Mouse (Mus musculus): ENCODE data around the gene Rnf145. TPM values are rescaled to one million over a fixed set of nuclear protein-coding genes. Genes with fewer than 3 reads are reported as not detected.
A peak's percentile ranks its signal among the peaks of the same experiment; 100 is the strongest.

Gene Rnf145
- polyA plus RNA-seq, 1 experiment from 2014 or later, result 53.5 TPM

DNA sequence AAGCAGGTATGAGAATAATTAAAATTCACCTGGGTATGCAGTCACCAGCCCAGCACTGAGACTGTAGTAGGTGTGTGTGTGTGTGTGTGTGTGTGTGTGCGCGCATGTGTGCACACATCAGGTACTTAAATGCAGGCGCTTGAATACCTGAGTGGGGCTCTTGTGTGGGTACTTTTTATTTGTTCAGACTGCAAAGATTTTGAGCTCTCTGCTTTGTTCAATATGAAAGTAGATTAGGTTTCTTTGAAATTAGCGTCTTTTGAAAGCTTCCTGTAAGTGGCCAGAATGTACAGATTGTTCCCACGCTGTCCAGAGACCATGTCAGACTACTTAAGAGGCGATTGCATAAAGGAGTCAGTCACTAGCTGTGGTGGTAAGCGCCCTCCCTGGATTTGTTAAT lies 18.6 kb downstream of the Rnf145 start:
- WGBS (ENCODE audit: insufficient replicate concordance), result 94% methylated on average over 7 of the region's 7 CpGs
- Histone ChIP-seq H3K36me3 (replicated peaks) (peaks cover 95% of the 10 kb centered on the region), H3K4me2 (no peak overlapping the region), H3K9ac (no peak overlapping the region), H3K4me1 (replicated peaks) (peaks cover 60% of the 10 kb centered on the region), H3K27ac (replicated peaks) (no peak overlapping the region), H3K4me3 (replicated peaks) (no peak overlapping the region), H3K27me3 (no peaks in the 10 kb centered on the region), H3K9me3 (replicated peaks) (no peaks in the 10 kb centered on the region)
- no peak for ATAC-seq (ENCODE audit: insufficient read depth)

DNA sequence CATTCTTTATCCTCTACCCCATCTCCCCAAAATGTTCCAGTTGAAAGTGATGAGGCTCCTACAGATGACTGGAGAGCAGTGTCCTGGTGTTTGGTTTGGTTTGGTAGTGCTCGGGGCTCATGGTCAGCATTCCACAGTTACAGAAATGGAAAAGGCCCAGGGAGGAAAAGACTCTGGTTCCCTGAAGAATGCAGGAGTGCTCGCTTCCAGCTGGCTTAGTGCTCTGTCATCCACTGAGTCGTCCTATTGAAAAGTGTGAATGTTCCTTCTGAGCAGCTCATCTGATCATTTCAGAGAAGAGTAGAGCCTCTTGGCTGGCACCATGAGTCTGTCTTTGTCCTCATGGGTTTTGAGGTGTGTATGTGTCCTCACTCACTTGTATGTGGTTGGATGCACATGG lies 19.3 kb downstream of the Rnf145 start:
- no peak overlapping the region for H3K9ac ChIP-seq
- no peak overlapping the region for H3K4me3 ChIP-seq (replicated peaks)
- WGBS (ENCODE audit: insufficient replicate concordance), result 85% methylated on average over 3 of the region's 3 CpGs
- peaks cover 54% of the 10 kb centered on the region for H3K4me1 ChIP-seq (replicated peaks)
- no peak overlapping the region for H3K4me2 ChIP-seq
- no peaks in the 10 kb centered on the region for H3K9me3 ChIP-seq (replicated peaks)
- peaks cover 95% of the 10 kb centered on the region for H3K36me3 ChIP-seq (replicated peaks)
- H3K27me3 ChIP-seq, result no peaks in the 10 kb centered on the region
- no peak overlapping the region for H3K27ac ChIP-seq (replicated peaks)
- no peak for ATAC-seq (ENCODE audit: insufficient read depth)

- Histone ChIP-seq H3K4me3 (replicated peaks) (no peak overlapping the region), H3K9ac (no peak overlapping the region), H3K4me2 (no peak overlapping the region), H3K27me3 (no peaks in the 10 kb centered on the region), H3K27ac (replicated peaks) (peak overlapping the region; percentile 45; the same call in 1 of the 2 replicates), H3K9me3 (replicated peaks) (no peaks in the 10 kb centered on the region), H3K4me1 (replicated peaks) (peaks cover 49% of the 10 kb centered on the region), H3K36me3 (replicated peaks) (peaks cover 95% of the 10 kb centered on the region)
- 87% methylated on average over 10 of the region's 10 CpGs for WGBS (ENCODE audit: insufficient replicate concordance)
- ATAC-seq (ENCODE audit: insufficient read depth), result no peak
Measured at GRCm38 (mm10) chr11:44538501-44539290, 19.9 kb downstream of the Rnf145 start.

DNA sequence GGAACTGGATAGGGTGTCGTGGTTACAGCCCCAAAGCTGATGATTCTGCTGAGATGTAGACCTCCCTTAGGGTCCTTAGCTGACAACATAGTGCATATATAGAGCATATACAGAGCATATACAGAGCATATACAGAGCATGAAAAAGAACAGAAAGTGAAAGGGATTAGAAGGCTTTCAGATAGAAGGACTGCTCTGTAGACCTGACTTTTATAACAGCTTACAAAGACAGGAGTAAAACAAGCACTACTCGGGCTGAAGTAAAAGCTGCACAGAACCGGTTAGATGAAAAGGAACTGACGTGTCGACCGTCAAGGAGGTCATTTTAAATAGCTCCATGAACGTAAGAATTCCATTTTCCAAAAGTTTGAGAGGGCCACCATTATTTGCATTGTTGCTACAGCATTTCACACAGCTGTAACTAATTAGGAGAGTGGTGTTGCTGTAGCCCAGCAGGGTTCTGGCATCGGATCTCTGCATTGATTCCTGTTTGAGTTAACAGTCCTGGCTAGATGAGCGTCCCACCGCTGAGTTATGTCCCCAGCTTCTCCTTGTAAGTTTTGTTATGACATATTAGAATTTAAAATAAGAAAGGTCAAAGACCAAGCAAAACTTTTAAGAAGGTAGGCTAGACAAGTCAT lies 20.6 kb downstream of the Rnf145 start:
- Histone ChIP-seq H3K27me3 (no peaks in the 10 kb centered on the region), H3K4me2 (no peak overlapping the region), H3K27ac (replicated peaks) (peak overlapping the region; percentile 45; the same call in 1 of the 2 replicates), H3K4me3 (replicated peaks) (no peak overlapping the region), H3K4me1 (replicated peaks) (peaks cover 49% of the 10 kb centered on the region), H3K9ac (no peak overlapping the region), H3K9me3 (replicated peaks) (no peaks in the 10 kb centered on the region), H3K36me3 (replicated peaks) (peaks cover 95% of the 10 kb centered on the region)
- WGBS (ENCODE audit: insufficient replicate concordance), result 89% methylated on average over 10 of the region's 10 CpGs
- ATAC-seq (ENCODE audit: insufficient read depth), result no peak

DNA sequence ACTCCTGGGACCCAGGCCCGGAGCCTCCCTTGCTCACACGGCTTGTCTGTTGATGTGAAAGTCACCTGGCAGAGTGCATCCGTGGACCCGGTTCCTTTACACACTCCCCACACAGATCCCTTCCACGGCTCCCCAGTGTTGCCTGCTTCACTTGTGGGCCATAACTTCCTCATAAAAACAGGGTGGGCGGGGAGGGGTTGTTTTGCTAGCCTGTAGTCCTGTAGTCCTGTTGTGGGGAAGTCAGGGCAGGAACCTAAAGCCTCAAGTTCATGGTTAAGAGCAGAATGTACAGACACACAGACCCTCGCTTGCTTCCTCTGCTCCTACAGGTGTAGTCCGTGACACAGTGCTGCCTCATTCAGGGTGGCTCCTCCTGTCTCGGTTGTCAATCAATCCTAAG lies 21.5 kb downstream of the Rnf145 start:
- WGBS (ENCODE audit: insufficient replicate concordance), result 57% methylated on average over 9 of the region's 9 CpGs

GRCm38 (mm10) chr11:44541280-44541679 lies 22.5 kb downstream of the Rnf145 start:
- Histone ChIP-seq H3K27ac (replicated peaks) (peak overlapping the region; percentile 33; the same call in 1 of the 2 replicates), H3K9ac (no peak overlapping the region), H3K4me1 (replicated peaks) (peaks cover 54% of the 10 kb centered on the region), H3K4me3 (replicated peaks) (no peak overlapping the region), H3K9me3 (replicated peaks) (no peaks in the 10 kb centered on the region), H3K27me3 (no peaks in the 10 kb centered on the region), H3K4me2 (no peak overlapping the region), H3K36me3 (replicated peaks) (peaks cover 96% of the 10 kb centered on the region)
- ATAC-seq (ENCODE audit: insufficient read depth), result no peak
- WGBS (ENCODE audit: insufficient replicate concordance), result 94% methylated on average over 5 of the region's 5 CpGs

More for the DNA sequence above, 21.5 kb downstream of the Rnf145 start:
- Histone ChIP-seq H3K27ac (replicated peaks) (0 out of 2 replicates have a peak overlapping the region, but pooled peaks have one; percentile 33), H3K4me3 (replicated peaks) (no peak overlapping the region), H3K4me2 (no peak overlapping the region), H3K36me3 (replicated peaks) (peaks cover 95% of the 10 kb centered on the region), H3K9ac (no peak overlapping the region), H3K9me3 (replicated peaks) (no peaks in the 10 kb centered on the region), H3K4me1 (replicated peaks) (peaks cover 50% of the 10 kb centered on the region), H3K27me3 (no peaks in the 10 kb centered on the region)
- ATAC-seq (ENCODE audit: insufficient read depth), result no peak

DNA sequence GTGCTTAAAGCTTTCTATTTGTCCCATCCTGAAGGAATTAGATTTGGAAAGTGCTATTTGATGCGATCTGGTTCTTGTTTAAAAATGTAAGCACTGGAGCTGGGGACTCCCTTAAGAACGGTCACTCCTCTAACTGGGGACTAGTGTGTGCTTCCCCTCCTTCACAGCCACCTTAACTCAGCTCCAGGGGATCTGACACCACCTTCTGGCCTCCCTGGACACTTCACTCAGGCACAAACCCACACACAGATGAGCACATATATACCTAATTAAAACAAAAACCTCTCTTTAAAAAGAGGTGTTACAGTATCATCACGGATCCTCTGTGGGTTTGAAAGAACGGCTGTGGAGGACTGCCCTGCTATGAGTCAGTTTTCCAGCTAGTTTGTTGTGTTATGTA lies 23.0 kb downstream of the Rnf145 start:
- Histone ChIP-seq H3K27ac (replicated peaks) (no peak overlapping the region; the same call in 1 of the 2 replicates), H3K36me3 (replicated peaks) (peaks cover 99% of the 10 kb centered on the region)

DNA sequence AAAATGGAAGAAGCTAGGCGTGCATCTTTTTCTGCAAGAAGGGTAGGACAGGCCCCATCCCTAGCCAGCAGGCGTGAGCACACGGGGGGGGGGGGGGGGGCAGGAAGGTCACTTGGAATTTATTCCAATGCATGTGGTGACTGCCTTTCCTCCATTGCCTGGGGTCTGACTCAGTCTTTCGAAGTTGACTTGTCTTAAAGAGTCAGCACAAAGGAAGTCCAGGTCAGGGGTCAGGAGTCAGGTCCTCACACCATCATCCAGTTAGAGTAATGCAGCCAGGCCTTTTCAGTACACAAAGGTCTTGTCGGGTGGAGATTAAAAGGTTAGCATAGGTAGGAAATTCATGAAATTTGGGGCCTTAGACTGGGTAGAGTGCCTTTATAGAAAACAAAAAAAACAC lies 24.8 kb downstream of the Rnf145 start:
- Histone ChIP-seq H3K9ac (no peak overlapping the region), H3K36me3 (replicated peaks) (peaks cover 98% of the 10 kb centered on the region), H3K4me2 (no peak overlapping the region), H3K27ac (replicated peaks) (no peak overlapping the region), H3K4me3 (replicated peaks) (no peak overlapping the region), H3K27me3 (no peaks in the 10 kb centered on the region), H3K4me1 (replicated peaks) (peaks cover 48% of the 10 kb centered on the region), H3K9me3 (replicated peaks) (no peaks in the 10 kb centered on the region)
- no peak for ATAC-seq (ENCODE audit: insufficient read depth)
- 71% methylated on average over 5 of the region's 5 CpGs for WGBS (ENCODE audit: insufficient replicate concordance)

More for the DNA sequence above, 23.0 kb downstream of the Rnf145 start:
- WGBS (ENCODE audit: insufficient replicate concordance), result 83% methylated on average over 4 of the region's 4 CpGs
- Histone ChIP-seq H3K9ac (no peak overlapping the region), H3K4me3 (replicated peaks) (no peak overlapping the region), H3K4me2 (no peak overlapping the region), H3K4me1 (replicated peaks) (peaks cover 57% of the 10 kb centered on the region), H3K27me3 (no peaks in the 10 kb centered on the region), H3K9me3 (replicated peaks) (no peaks in the 10 kb centered on the region)
- ATAC-seq (ENCODE audit: insufficient read depth), result no peak

GRCm38 (mm10) chr11:44543996-44544395 lies 25.2 kb downstream of the Rnf145 start:
- Histone ChIP-seq H3K36me3 (replicated peaks) (peaks cover 98% of the 10 kb centered on the region), H3K4me3 (replicated peaks) (no peak overlapping the region), H3K4me1 (replicated peaks) (peaks cover 47% of the 10 kb centered on the region), H3K9ac (no peak overlapping the region), H3K27me3 (no peaks in the 10 kb centered on the region), H3K27ac (replicated peaks) (no peak overlapping the region), H3K9me3 (replicated peaks) (no peaks in the 10 kb centered on the region), H3K4me2 (no peak overlapping the region)
- 79% methylated on average over 6 of the region's 6 CpGs for WGBS (ENCODE audit: insufficient replicate concordance)
- ATAC-seq (ENCODE audit: insufficient read depth), result no peak

DNA sequence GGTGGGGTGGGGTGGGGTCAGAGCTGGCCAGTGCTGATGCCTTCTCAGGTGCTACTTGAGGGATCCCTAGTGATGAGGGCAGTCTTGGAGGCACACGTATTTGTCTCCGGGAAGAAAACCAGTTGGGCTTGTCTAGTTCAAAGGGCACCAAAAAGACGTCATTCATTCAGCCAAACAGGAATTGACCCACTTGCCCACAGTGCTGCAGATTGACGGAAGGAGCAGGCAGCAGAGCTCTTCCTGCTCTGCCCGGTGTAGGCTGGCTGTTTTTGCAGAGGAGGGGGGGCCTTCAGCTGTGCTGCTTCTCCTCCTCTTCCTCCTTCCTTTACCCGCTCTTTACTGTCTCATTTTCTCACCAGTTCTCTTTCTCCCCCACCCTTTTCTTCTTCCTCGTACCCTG lies 26.4 kb downstream of the Rnf145 start:
- H3K27ac ChIP-seq (replicated peaks), result peak overlapping the region; percentile 55
- no peaks in the 10 kb centered on the region for H3K27me3 ChIP-seq
- H3K9me3 ChIP-seq (replicated peaks), result no peaks in the 10 kb centered on the region
- no peak overlapping the region for H3K9ac ChIP-seq
- ATAC-seq (ENCODE audit: insufficient read depth), result no peak
- H3K4me3 ChIP-seq (replicated peaks), result no peak overlapping the region
- 44% methylated on average over 7 of the region's 7 CpGs for WGBS (ENCODE audit: insufficient replicate concordance)
- no peak overlapping the region for H3K4me2 ChIP-seq
- H3K36me3 ChIP-seq (replicated peaks), result peaks cover 98% of the 10 kb centered on the region
- peaks cover 37% of the 10 kb centered on the region for H3K4me1 ChIP-seq (replicated peaks)

DNA sequence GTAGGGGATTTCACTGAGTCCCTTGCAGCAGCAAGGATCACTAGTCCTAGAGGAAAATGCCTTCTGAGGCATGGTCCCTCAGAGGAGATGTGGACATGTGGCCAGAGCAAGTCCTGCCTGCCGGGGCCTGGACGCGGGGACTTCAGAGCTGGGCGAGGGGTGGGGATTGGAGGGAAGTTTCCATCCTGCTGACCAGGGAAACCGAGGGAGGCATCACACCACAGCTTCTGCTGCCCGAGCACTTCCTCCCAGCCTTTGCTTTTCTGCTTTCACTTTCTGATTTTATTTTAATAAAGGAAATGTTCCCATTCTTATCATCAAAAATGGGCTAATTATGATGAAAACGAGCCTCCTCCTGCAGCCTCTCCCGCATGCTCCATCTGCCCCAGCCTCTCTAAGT lies 27.5 kb downstream of the Rnf145 start:
- H3K4me1 ChIP-seq (replicated peaks), result peaks cover 27% of the 10 kb centered on the region
- 0 out of 2 replicates have a peak, but pooled peaks have one; percentile 7 for ATAC-seq (ENCODE audit: insufficient read depth)
- no peaks in the 10 kb centered on the region for H3K27me3 ChIP-seq
- H3K36me3 ChIP-seq (replicated peaks), result peaks cover 98% of the 10 kb centered on the region
- WGBS (ENCODE audit: insufficient replicate concordance), result 72% methylated on average over 8 of the region's 8 CpGs
- no peaks in the 10 kb centered on the region for H3K9me3 ChIP-seq (replicated peaks)
- H3K4me3 ChIP-seq (replicated peaks), result 0 out of 2 replicates have a peak overlapping the region, but pooled peaks have one; percentile 2
- peak overlapping the region; percentile 33; the same call in 1 of the 2 replicates for H3K27ac ChIP-seq (replicated peaks)
- no peak overlapping the region for H3K4me2 ChIP-seq
- H3K9ac ChIP-seq, result no peak overlapping the region

Data from liver, embryonic 15.5 days (tissue).